Mouse (Mus musculus) lung, embryonic 16.5 days (tissue): ENCODE results near the gene Grik5. TPM values are rescaled to one million over a fixed set of nuclear protein-coding genes. Genes with fewer than 3 reads are reported as not detected.

Experiments used
- ATAC-seq: fragments of 200-750 bp; cut with Nextera tagmentation; 2 replicates; pipeline ENCODE4 v1.8.0; 2017; ENCODE audit warnings: low read depth, mild to moderate bottlenecking, moderate library complexity
- H3K27ac ChIP-seq: fragments of 300-500 bp; sonication (generic); 2 replicates; pipeline ENCODE4 v1.5.1; 2014; ENCODE audit warnings: mild to moderate bottlenecking, control low read depth, low read length
- H3K27me3 ChIP-seq: fragments of 300-500 bp; sonication (generic); 2 replicates; pipeline ENCODE4 v1.6.1; 2014; ENCODE audit warnings: low read depth, low read length, mixed read lengths; ENCODE audit not compliant: control insufficient read depth, insufficient read depth
- H3K36me3 ChIP-seq: fragments of 300-500 bp; sonication (generic); 2 replicates; pipeline ENCODE4 v1.6.1; 2014; ENCODE audit warnings: low read length; ENCODE audit not compliant: control insufficient read depth, insufficient read depth
- H3K4me1 ChIP-seq: fragments of 300-500 bp; sonication (generic); replicated peaks from 2 replicates; pipeline ENCODE4 v1.6.1; 2014; ENCODE audit warnings: low read length, mixed read lengths; ENCODE audit not compliant: control insufficient read depth, insufficient read depth
- H3K4me2 ChIP-seq: fragments of 300-500 bp; sonication (generic); 2 replicates; pipeline ENCODE4 v1.6.1; 2014; ENCODE audit warnings: low read depth, low read length, control low read depth
- H3K4me3 ChIP-seq: fragments of 300-500 bp; sonication (generic); 2 replicates; pipeline ENCODE4 v1.5.1; 2014; ENCODE audit warnings: mild to moderate bottlenecking, low read length, control low read depth
- H3K9ac ChIP-seq: fragments of 300-500 bp; sonication (generic); 2 replicates; pipeline ENCODE4 v1.6.1; 2014; ENCODE audit warnings: low read length, control low read depth
- H3K9me3 ChIP-seq: fragments of 300-500 bp; sonication (generic); 2 replicates; pipeline ENCODE4 v1.6.1; 2016; ENCODE audit warnings: low read length; ENCODE audit not compliant: control insufficient read depth
- WGBS: fragments of 180-500 bp; shearing (Covaris S2); extraction: QIAGEN DNeasy Blood & Tissue Kit; methylation state at CpG from one replicate; pipeline ENCODE4 v1.1.7; 2014; 5-methylcytosine and 5-hydroxymethylcytosine counted together
- polyA plus RNA-seq: library from polyadenylated mRNA; unstranded; fragments of >200 nt; fragmentation: Nextera tagmentation; extraction: Ambion mirVana; gene quantifications from 2 replicates; pipeline ENCODE4 v1.2.1, GENCODE M21; 2015

Gene Grik5
- polyA plus RNA-seq, 1 experiment from 2014 or later, result 3.5 TPM

DNA sequence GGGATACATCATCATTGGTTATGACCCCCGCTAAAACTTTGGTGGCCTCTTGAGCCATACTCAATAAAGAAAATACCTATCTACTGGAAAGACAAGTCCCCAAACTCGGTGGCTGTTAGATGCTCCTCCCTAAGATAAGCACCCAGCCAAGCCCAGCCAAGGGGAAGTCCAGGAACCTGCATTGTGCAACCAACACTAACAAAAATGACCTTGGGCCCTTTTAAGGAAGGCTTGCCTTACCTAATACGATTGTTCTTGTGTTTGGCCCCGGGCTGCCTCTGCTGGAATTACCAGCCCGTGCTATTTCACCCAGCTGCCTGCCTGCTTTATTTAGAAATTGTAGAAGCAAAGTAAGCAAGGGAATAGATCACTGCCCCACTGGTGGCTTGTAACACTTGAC lies 12.5 kb upstream of the Grik5 start:
- 0 out of 2 replicates have a peak, but pooled peaks cover 5% of the 10 kb centered on the region for H3K4me1 ChIP-seq
- 74% methylated on average over 5 of the region's 5 CpGs for WGBS
- H3K36me3 ChIP-seq, result peaks cover 51% of the 10 kb centered on the region
- no peak overlapping the region for H3K4me2 ChIP-seq
- H3K4me3 ChIP-seq, result no peak overlapping the region
- peak overlapping the region; percentile 40 for H3K27ac ChIP-seq
- H3K9me3 ChIP-seq, result no peaks in the 10 kb centered on the region
- ATAC-seq, result no peak
- H3K27me3 ChIP-seq, result no peaks in the 10 kb centered on the region
- H3K9ac ChIP-seq, result no peak overlapping the region

DNA sequence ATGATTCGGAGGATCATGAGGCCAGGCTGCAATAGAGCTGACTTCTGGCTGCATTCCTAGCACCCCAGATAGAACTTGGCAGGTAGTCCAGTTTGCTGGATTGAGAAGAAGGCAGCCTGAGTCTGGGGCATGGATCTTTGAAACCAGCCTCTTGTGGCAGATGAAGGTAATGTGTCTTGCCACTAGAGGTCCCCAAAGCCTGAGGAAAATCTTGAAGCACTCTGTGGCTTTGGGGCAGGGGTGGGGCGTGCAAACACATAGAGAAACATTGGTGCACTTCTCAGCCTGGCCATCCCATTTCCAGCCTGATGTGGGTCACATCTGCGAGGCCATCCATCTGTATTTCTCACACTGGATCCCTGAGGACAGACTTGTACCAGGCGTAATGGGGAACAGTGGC lies 10.4 kb upstream of the Grik5 start:
- H3K4me2 ChIP-seq, result no peak overlapping the region
- H3K9me3 ChIP-seq, result no peaks in the 10 kb centered on the region
- no peak overlapping the region for H3K9ac ChIP-seq
- H3K4me3 ChIP-seq, result no peak overlapping the region
- no peaks in the 10 kb centered on the region for H3K27me3 ChIP-seq
- 77% methylated on average over 4 of the region's 4 CpGs for WGBS
- ATAC-seq, result no peak; the same call in 1 of the 2 replicates
- peaks cover 54% of the 10 kb centered on the region for H3K36me3 ChIP-seq
- H3K27ac ChIP-seq, result no peak overlapping the region
- peaks cover 13% of the 10 kb centered on the region for H3K4me1 ChIP-seq

DNA sequence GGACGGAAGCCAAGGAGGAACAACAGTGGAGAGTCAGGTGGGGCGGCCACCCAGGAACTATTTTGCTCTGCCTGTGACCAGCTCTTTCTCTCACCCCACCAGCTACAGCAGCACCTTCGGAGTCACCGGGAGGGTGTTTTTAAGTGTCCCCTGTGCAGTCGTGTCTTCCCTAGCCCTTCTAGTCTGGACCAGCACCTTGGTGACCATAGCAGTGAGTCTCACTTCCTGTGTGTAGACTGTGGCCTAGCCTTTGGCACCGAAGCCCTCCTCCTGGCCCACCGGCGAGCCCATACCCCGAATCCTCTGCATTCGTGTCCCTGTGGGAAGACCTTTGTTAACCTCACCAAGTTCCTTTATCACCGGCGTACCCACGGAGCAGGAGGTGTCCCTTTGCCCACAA lies 8.3 kb upstream of the Grik5 start:
- ATAC-seq, result no peak
- Histone ChIP-seq H3K36me3 (peaks cover 51% of the 10 kb centered on the region), H3K4me1 (peaks cover 18% of the 10 kb centered on the region), H3K9ac (no peak overlapping the region), H3K4me2 (no peak overlapping the region), H3K4me3 (no peak overlapping the region), H3K27ac (no peak overlapping the region), H3K9me3 (no peaks in the 10 kb centered on the region), H3K27me3 (no peaks in the 10 kb centered on the region)
- WGBS, result 88% methylated on average over 13 of the region's 13 CpGs

DNA sequence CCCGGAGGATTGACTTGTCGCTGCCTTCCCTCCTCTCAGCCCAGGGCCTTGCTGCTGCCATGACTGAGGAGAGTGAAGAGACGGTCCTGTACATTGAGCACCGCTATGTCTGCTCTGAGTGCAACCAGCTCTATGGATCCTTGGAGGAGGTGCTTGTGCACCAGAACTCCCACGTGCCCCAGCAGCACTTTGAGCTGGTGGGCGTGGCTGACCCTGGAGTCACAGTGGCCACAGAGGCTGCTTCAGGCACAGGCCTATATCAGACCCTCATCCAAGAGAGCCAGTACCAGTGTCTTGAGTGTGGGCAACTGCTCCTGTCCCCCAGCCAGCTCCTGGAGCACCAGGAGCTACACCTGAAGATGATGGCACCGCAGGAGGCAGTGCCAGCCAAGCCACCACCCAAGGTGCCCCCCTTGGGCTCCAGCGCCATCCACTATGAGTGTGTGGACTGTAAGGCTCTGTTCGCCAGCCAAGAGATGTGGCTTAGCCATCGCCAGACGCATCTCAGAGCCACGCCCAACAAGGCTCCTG lies 7.4 kb upstream of the Grik5 start:
- Histone ChIP-seq H3K4me1 (peaks cover 18% of the 10 kb centered on the region), H3K27me3 (no peaks in the 10 kb centered on the region), H3K4me2 (no peak overlapping the region), H3K9ac (no peak overlapping the region), H3K27ac (no peak overlapping the region), H3K9me3 (no peaks in the 10 kb centered on the region), H3K4me3 (no peak overlapping the region), H3K36me3 (peaks cover 48% of the 10 kb centered on the region)
- ATAC-seq, result no peak
- WGBS, result 77% methylated on average over 12 of the region's 12 CpGs

DNA sequence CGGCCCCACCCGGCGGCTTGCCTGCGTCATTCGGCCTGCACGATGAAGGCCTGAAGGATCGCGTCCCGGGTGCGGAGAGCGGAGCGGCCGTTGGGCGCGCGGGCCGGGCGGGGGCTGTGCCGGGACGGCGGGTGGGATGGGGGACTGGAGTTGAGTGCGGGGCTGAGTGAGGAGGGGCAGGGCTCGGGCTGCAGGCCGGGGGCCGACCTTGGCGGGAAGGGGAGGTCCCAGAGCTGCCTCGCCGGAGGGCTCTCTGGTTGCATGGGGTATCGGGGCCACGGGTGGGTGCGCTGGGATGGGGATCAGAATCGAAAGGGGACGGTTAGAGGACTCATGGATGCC lies 5.2 kb upstream of the Grik5 start:
- H3K27me3 ChIP-seq, result no peaks in the 10 kb centered on the region
- ATAC-seq, result peak; percentile 39
- H3K9me3 ChIP-seq, result no peaks in the 10 kb centered on the region
- peak overlapping the region; percentile 90 for H3K4me2 ChIP-seq
- H3K4me1 ChIP-seq, result peaks cover 24% of the 10 kb centered on the region
- peaks cover 30% of the 10 kb centered on the region for H3K36me3 ChIP-seq
- H3K4me3 ChIP-seq, result peak overlapping the region; percentile 94
- H3K27ac ChIP-seq, result peak overlapping the region; percentile 95
- WGBS, result under 1% methylated on average over 33 of the region's 33 CpGs
- peak overlapping the region; percentile 99 for H3K9ac ChIP-seq

DNA sequence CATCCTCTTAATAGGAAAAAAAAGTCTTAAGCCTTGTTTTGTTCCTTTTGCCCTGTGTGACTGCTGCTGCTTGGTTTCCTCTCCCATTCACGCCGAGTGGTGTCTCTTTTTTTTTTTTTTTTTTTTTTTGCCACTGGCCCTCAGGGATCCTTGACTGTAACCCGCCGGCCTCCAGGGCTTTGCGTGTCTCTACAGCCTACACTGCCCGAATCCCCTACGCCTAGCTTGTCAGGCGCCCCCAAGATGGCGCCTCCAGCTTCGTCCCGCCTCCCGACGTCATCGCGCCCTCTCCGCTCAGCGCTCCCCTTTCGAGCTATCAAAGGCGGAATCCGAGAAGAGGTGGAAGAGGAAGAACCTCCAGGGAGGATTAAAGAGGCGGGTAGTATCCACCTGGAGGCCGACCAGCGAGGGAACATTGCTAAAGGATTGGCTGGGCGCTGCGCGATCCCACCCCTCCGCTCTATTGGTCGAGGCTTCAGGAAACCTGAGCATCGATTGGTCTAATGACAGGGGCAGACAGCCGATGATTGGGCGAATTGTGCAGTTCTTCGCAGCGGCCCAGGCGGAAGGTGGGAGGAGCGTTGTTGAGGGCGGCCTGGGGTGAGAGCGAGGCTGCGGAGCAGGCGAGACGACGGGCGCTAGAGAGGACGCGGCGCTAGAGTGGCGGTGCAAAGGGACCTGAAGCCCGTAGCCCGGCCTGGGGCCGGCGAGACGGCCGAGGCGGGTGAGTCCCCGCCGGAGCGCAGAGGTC lies 4.7 kb upstream of the Grik5 start:
- peaks cover 24% of the 10 kb centered on the region for H3K4me1 ChIP-seq
- H3K9me3 ChIP-seq, result no peaks in the 10 kb centered on the region
- under 1% methylated on average over 56 of the region's 56 CpGs for WGBS

DNA sequence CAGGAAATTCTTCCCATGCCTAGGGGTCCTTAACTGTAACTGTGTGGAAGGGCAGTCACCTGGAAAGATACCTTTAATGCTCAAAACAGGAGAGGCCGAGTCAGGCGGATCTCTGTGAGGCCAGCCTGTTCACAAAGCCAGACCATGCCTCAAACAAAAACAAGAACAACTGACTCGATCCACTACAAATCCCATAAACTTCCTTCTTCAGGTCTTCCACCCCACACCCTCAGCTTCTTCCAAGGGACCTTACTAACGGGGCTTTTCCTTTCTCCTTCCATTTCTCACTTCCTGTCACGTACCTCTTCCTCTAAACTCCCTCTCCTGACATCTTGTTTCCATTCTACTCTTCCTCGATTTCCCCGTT lies 4.1 kb upstream of the Grik5 start:
- peak overlapping the region; percentile 96 for H3K27ac ChIP-seq
- peak overlapping the region; percentile 75 for H3K4me2 ChIP-seq
- WGBS, result 14% methylated on average over 7 of the region's 7 CpGs
- H3K36me3 ChIP-seq, result peaks cover 19% of the 10 kb centered on the region
- H3K27me3 ChIP-seq, result no peaks in the 10 kb centered on the region
- H3K4me1 ChIP-seq, result peaks cover 28% of the 10 kb centered on the region
- no peak for ATAC-seq
- peak overlapping the region; percentile 80 for H3K9ac ChIP-seq
- no peaks in the 10 kb centered on the region for H3K9me3 ChIP-seq
- H3K4me3 ChIP-seq, result peak overlapping the region; percentile 59

More for the DNA sequence above, 4.7 kb upstream of the Grik5 start:
- Histone ChIP-seq H3K27ac (peak overlapping the region; percentile 96), H3K27me3 (no peaks in the 10 kb centered on the region), H3K9ac (peak overlapping the region; percentile 99), H3K4me2 (peak overlapping the region; percentile 90), H3K4me3 (peak overlapping the region; percentile 94), H3K36me3 (peaks cover 25% of the 10 kb centered on the region)
- ATAC-seq, result peak; percentile 98

DNA sequence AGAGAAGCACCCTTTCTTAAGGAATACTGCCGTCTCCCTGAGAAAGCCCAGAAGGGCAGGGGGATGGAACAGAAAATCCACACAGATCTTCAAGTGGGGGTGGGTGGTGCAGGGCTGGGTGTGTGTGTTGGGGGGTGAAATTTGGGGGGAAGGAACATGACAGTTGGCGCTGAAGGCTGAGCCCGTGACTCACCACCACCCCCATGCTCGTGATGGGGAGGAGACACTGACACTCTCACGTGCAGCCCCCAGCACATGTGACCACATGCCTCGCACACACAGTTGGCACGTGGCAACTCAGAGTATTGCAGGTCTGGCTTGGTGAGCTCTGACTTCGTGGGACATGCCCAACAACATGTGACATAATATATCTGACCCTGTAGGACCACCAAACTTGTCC lies 1.8 kb upstream of the Grik5 start:
- H3K4me2 ChIP-seq, result no peak overlapping the region
- no peak overlapping the region for H3K4me3 ChIP-seq
- peaks cover 35% of the 10 kb centered on the region for H3K4me1 ChIP-seq
- H3K27me3 ChIP-seq, result no peaks in the 10 kb centered on the region
- H3K9me3 ChIP-seq, result no peaks in the 10 kb centered on the region
- H3K27ac ChIP-seq, result no peak overlapping the region
- ATAC-seq, result no peak
- H3K36me3 ChIP-seq, result no peaks in the 10 kb centered on the region
- 74% methylated on average over 8 of the region's 8 CpGs for WGBS
- H3K9ac ChIP-seq, result no peak overlapping the region

DNA sequence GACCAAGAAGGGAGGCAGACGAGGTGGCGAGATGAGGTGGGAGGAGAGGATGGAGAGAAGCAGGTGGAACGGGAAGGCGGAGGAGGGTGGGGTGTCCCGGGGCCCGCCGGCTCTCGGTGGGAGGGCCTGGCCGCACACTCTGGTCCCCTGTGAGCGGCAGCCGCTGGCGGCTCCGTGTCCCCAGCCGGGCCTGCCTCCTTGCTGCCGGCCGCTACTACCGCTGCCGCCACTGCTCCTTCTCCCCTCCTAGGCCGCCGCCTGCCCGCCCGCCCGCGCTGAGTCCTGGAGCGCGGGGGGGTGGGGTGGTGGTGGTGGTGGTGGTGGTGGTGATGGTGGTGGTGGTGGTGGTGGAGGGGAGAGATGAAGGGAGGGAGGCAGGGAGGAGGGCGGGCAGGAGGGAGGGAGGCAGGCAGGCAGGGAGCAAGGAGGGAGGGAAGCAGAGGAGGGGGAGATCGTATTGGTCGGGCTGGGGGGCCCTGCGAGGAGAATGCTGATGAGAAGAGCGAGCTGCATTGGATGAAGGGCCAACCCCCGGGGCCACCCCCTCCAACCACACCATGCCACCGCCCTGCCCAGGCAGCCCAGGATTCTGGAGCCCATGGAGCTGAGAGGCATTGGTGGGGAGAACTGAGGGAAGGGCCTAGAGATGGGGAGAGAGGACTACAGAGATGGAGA lies 707 bp upstream of the Grik5 start:
- H3K27ac ChIP-seq, result peak overlapping the region; percentile 65
- H3K4me2 ChIP-seq, result peak overlapping the region; percentile 95
- H3K4me1 ChIP-seq, result peaks cover 24% of the 10 kb centered on the region
- peak overlapping the region; percentile 73 for H3K9ac ChIP-seq
- no peaks in the 10 kb centered on the region for H3K9me3 ChIP-seq
- peak overlapping the region; percentile 57 for H3K4me3 ChIP-seq
- ATAC-seq, result peak; percentile 2; the same call in 1 of the 2 replicates
- peaks cover under 1% of the 10 kb centered on the region; the same call in 1 of the 2 replicates for H3K36me3 ChIP-seq
- WGBS, result under 1% methylated on average over 15 of the region's 33 CpGs
- no peaks in the 10 kb centered on the region for H3K27me3 ChIP-seq
